Mouse (Mus musculus): ENCODE measurements around the gene Pot1b. TPM values are rescaled to one million over a fixed set of nuclear protein-coding genes. Genes with fewer than 3 reads are reported as not detected.

Pot1b gene
- polyA plus RNA-seq (2017; shearing (Covaris generic)): 9.9 TPM

DNA sequence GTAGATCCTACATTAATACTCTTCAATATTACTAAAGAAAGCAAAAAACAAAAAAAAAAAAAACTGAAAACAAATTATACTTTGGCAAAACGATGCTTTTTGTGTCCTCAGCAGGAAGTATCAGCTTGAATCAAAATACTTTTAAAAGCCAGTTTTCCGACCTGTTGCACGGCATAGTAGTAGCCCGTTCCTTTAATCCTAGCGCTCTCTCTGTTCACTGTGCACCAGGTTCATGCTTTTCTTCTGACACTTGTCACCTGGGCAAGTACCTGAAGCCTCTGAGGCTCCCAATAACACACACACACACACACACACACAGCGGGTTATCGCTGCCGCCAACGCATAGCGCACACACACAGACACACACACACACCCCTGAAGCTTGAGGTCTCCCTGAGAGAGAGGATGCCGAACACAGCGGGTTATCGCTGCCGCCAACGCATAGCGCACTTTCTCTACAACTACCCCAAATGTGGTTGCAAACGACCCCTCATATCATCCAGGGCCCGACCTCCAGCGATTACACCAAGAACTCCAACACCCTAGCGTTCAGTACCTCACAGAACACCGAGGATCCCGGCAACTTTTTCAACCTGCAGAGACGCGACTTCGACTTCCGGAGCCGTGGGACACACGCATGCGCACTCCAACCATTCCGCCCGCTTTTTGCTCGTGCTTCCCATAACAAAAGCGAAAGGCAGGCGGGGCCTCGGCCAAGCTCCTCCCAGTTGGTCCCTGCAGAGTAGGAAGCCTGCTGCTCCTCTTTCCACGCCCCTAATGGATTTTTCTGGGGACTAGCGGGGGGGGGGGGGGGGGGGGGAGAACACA, at the start of gene Pot1b:
Gene Pot1b, minus strand, starts transcription at position 645 of the 828 bp plus-strand sequence.

DNA sequence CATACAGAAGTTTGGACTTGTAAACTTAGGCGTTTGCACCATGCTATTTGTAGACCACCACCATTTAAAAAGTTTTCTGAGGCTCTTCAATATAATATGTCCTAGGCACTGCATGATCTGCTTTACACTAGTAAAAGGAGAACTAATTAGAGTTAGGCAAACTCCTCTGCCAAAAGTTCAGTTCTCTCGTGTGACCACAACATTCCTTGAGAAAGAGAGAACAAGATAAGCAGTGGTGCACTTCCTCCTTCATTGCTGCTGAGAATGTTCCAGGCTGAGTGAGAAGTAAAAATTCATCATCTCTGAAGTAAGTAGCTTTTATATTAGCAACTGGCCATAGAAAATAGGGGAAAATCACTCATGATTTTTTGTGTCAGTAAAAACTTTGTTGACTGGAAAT, 37.4 kb upstream of the Pot1b start, which contains the start of gene Adgre4:
Gene Adgre4, plus strand, starts transcription at position 199 of the 400 bp plus-strand sequence.

DNA sequence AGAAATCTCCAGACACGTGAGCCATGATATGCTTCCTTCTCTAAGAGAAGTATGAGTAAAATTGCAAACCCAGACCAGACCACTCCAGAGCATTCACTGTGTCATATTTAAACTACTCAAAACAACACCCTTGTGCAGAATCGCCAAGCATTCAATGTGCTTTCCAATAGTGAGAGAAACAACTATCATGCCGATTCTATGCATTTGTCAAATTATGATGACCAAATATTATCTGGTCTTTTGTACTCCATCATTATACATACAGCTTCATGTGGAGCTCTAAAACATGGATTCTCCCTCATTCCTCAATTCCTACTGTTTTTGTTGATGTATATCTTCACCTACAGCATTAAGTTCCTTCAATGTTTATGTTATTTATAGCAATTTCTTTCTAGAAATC, 87.3 kb downstream of the Pot1b start, which contains the start of gene Vmn2r118:
Gene Vmn2r118, minus strand, starts transcription at position 101 of the 400 bp plus-strand sequence.

Other genes starting within 250 kb of the Pot1b start
- not detected for gene Vmn2r118, start 87.4 kb downstream of the Pot1b start, polyA plus RNA-seq (2017; shearing (Covaris generic))
- gene Adgre4, start 37.4 kb upstream of the Pot1b start, polyA plus RNA-seq (2017; shearing (Covaris generic)): 0.17 TPM
- 13.8 TPM for gene Zfp119a, start 166.3 kb upstream of the Pot1b start, polyA plus RNA-seq (2017; shearing (Covaris generic))
- gene Zfp959, start 179.5 kb upstream of the Pot1b start, polyA plus RNA-seq (2017; shearing (Covaris generic)): 31.9 TPM
- 5.7 TPM for gene Zfp119b, start 236.9 kb upstream of the Pot1b start, polyA plus RNA-seq (2017; shearing (Covaris generic))
- gene Ebi3, start 240.0 kb upstream of the Pot1b start, polyA plus RNA-seq (2017; shearing (Covaris generic)): 1.8 TPM
- 33.0 TPM for gene Yju2, start 246.5 kb upstream of the Pot1b start, polyA plus RNA-seq (2017; shearing (Covaris generic))

Data from effector memory CD4-positive, alpha-beta T cell, adult 5 months (primary cell).